Mouse (Mus musculus): Measurements from ENCODE around the gene Pde2a.

GRCm38 (mm10) chr7:101452669-101453068 is 31.2 kb downstream of the Pde2a start:
- TF ChIP-seq USF1 (IDR thresholded peaks at IDR 0.05; ENCODE audit: low read depth, low read length) (no peak), POLR2A (IDR thresholded peaks at IDR 0.05; ENCODE audit: low read depth, low read length) (no peak), E2F4 (IDR thresholded peaks at IDR 0.05; ENCODE audit: insufficient replicate concordance, low read depth, low read length) (no peak), ELF1 (IDR thresholded peaks at IDR 0.05; ENCODE audit: low read depth, low read length) (no peak), JUND (conservative IDR thresholded peaks at IDR 0.05; ENCODE audit: low read depth, low read length) (no peak), ZMIZ1 (IDR thresholded peaks at IDR 0.05; ENCODE audit: low read depth, low read length) (no peak), MYC (IDR thresholded peaks at IDR 0.05; ENCODE audit: low read depth, low read length) (no peak), CHD2 (IDR thresholded peaks at IDR 0.05; ENCODE audit: low read length) (no peak), CTCF (conservative IDR thresholded peaks at IDR 0.05 in 1 of 2, IDR thresholded peaks at IDR 0.05 in 1 of 2; ENCODE audit: low read depth in 2 of 2, low read length in 2 of 2) (no peak), MAX (IDR thresholded peaks at IDR 0.05; ENCODE audit: low read length) (no peak), RAD21 (IDR thresholded peaks at IDR 0.05; ENCODE audit: low read depth, low read length) (no peak), HCFC1 (IDR thresholded peaks at IDR 0.05; ENCODE audit: low read depth, low read length) (no peak), SMC3 (IDR thresholded peaks at IDR 0.05; ENCODE audit: low read depth, low read length) (no peak), EP300 (IDR thresholded peaks at IDR 0.05; ENCODE audit: low read length) (no peak)

Measured in CH12.LX (cell line).